10 mouse cellular contexts compared by ENCODE assay signal in the genomic region with DNA sequence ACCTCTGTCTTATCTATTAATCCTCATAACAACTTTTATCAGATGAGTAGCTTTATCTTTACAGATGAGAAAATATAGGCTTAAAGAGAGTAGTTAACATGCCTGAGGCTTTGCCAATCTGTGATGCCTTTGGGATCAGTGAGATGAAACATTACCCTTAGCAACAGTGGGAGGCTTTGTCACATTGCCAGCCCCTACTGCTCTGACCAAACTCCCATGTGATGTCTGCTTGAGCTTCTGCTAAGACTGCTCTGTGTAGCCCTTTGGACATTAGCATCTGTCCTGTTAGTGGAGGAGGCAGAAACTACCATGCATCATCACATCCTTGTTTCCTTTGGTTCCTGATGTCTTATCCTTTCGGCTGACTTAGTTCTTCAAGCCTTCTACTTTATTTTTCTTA. TPM values are rescaled to one million over a fixed set of nuclear protein-coding genes. Genes with fewer than 3 reads are reported as not detected.
A peak's percentile ranks its signal among the peaks of the same experiment; 100 is the strongest.
DNase-seq lines count a peak whose midpoint lies in the region; ATAC-seq and TF ChIP-seq lines count a peak whose summit lies in the region.
"Had no signal": no experiment of that assay in that cellular context is flagged by ENCODE, and none has a peak within 500 bp of the region (broad histone marks: within the 10 kb centered on the region; RNA-seq: fewer than 3 reads in every experiment).

No protein-coding gene starts in this region.

- no peak for TF ChIP-seq POLR2A in MEL (IDR thresholded peaks at IDR 0.05; ENCODE audit: control insufficient read depth in 1 of 2, insufficient read depth in 1 of 2, low read depth in 1 of 2, low read length in 2 of 2, poor library complexity in 1 of 2)
- no peak for TF ChIP-seq POLR2A in brain, embryonic 14.5 days (IDR thresholded peaks at IDR 0.05; ENCODE audit: borderline replicate concordance, extremely low read depth, insufficient read depth, insufficient read length, poor library complexity, severe bottlenecking)

- H3K4me2 ChIP-seq in kidney, embryonic 16.5 days (replicated peaks; ENCODE audit: low read depth, low read length), result no peak overlapping the region
- H3K4me2 ChIP-seq: stomach, embryonic 15.5 days had no signal

- no peak overlapping the region for H3K27ac ChIP-seq in kidney, embryonic 16.5 days (ENCODE audit: low read length)
- 0 out of 2 replicates have a peak overlapping the region, but pooled peaks have one; percentile 10 for H3K27ac ChIP-seq in MEL (ENCODE audit: control insufficient read depth, low read depth, low read length)
- H3K27ac ChIP-seq in limb, embryonic 10.5 days, result no peak overlapping the region
- H3K27ac ChIP-seq: stomach, embryonic 15.5 days had no signal

- TF ChIP-seq EP300 in MEL (IDR thresholded peaks at IDR 0.05; ENCODE audit: low read depth in 1 of 2, low read length in 2 of 2), result no peak

- DNase-seq in cerebellum, postnatal 36 days, result peak; percentile 30 to 52
- DNase-seq in cerebellum, adult 11 months, result no peak
- peak; percentile 58 for DNase-seq in kidney, adult 18-20 months
- peak; percentile 57 for DNase-seq in MEL (ENCODE audit: low read depth, low spot score)
- peak; percentile 45 for DNase-seq in brain, embryonic 14.5 days (ENCODE audit: low read depth)
- no peak for DNase-seq in limb, embryonic 10.5 days (ENCODE audit: low spot score)
- DNase-seq in urinary bladder, postnatal 4 days (ENCODE audit: low spot score in 2 of 2), result no peak
- DNase-seq: gastrocnemius, postnatal 36 days had no signal

- no peak overlapping the region for H3K4me3 ChIP-seq in kidney, embryonic 16.5 days (ENCODE audit: low read length)
- 0 out of 4 replicates have a peak overlapping the region, but pooled peaks of 1 of the 2 experiments have one; percentile 42 for H3K4me3 ChIP-seq in MEL (ENCODE audit: control insufficient read depth in 1 of 2, insufficient read depth in 1 of 2, low read depth in 2 of 2, low read length in 2 of 2)
- H3K4me3 ChIP-seq in limb, embryonic 10.5 days, result no peak overlapping the region
- H3K4me3 ChIP-seq: stomach, embryonic 15.5 days had no signal

- no peak for TF ChIP-seq CTCF in MEL (IDR thresholded peaks at IDR 0.05 in 2 of 3, conservative IDR thresholded peaks at IDR 0.05 in 1 of 3; ENCODE audit: control insufficient read depth in 1 of 3, insufficient read depth in 1 of 3, low read depth in 2 of 3, low read length in 3 of 3, poor library complexity in 1 of 3, severe bottlenecking in 1 of 3)
- TF ChIP-seq CTCF in brain, embryonic 14.5 days (IDR thresholded peaks at IDR 0.05; ENCODE audit: borderline replicate concordance, extremely low read depth, insufficient read depth, insufficient read length), result no peak

- H3K9me3 ChIP-seq in kidney, embryonic 16.5 days (ENCODE audit: low read length), result no peaks in the 10 kb centered on the region
- no peaks in the 10 kb centered on the region for H3K9me3 ChIP-seq in MEL (replicated peaks; ENCODE audit: insufficient read depth, low read length)
- no peaks in the 10 kb centered on the region for H3K9me3 ChIP-seq in limb, embryonic 10.5 days (replicated peaks)
- H3K9me3 ChIP-seq: stomach, embryonic 15.5 days had no signal

- no peak for ATAC-seq in kidney, embryonic 16.5 days (ENCODE audit: low FRiP score, low TSS enrichment)

- TF ChIP-seq RAD21 in MEL (IDR thresholded peaks at IDR 0.05; ENCODE audit: low read depth, low read length), result no peak

- H3K36me3 ChIP-seq in kidney, embryonic 16.5 days (ENCODE audit: insufficient read depth, low read length), result no peaks in the 10 kb centered on the region
- peaks cover 0 to 47% of the 10 kb centered on the region in 2 experiments; a peak in 2 of 4 replicates for H3K36me3 ChIP-seq in MEL (ENCODE audit: control insufficient read depth in 1 of 2, insufficient read depth in 2 of 2, low read length in 2 of 2)
- H3K36me3 ChIP-seq in limb, embryonic 10.5 days, result peaks cover 5% of the 10 kb centered on the region
- H3K36me3 ChIP-seq: stomach, embryonic 15.5 days had no signal

- 89% methylated on average over 1 of the region's 1 CpGs for WGBS in kidney, embryonic 16.5 days
- 89% methylated on average over 1 of the region's 1 CpGs for WGBS in limb, embryonic 10.5 days

- no peaks in the 10 kb centered on the region for H3K27me3 ChIP-seq in kidney, embryonic 16.5 days (ENCODE audit: insufficient read depth, low read length)
- H3K27me3 ChIP-seq in MEL (ENCODE audit: control insufficient read depth in 1 of 2, insufficient read depth in 2 of 2, low read length in 2 of 2), result no peaks in the 10 kb centered on the region
- no peaks in the 10 kb centered on the region for H3K27me3 ChIP-seq in limb, embryonic 10.5 days (ENCODE audit: low read depth, poor library complexity, severe bottlenecking)
- H3K27me3 ChIP-seq: stomach, embryonic 15.5 days had no signal

- H3K4me1 ChIP-seq in kidney, embryonic 16.5 days (ENCODE audit: insufficient read depth, low read length), result no peaks in the 10 kb centered on the region
- peaks cover 25 to 34% of the 10 kb centered on the region in 2 experiments for H3K4me1 ChIP-seq in MEL (ENCODE audit: control insufficient read depth in 1 of 2, insufficient read depth in 2 of 2, low read length in 2 of 2)
- H3K4me1 ChIP-seq in limb, embryonic 10.5 days, result peaks cover 7% of the 10 kb centered on the region; the same call in 1 of the 2 replicates
- H3K4me1 ChIP-seq: stomach, embryonic 15.5 days had no signal

- peaks cover 14% of the 10 kb centered on the region for H3K79me2 ChIP-seq in MEL (ENCODE audit: control insufficient read depth, insufficient read depth, low read length, poor library complexity)

- no peak overlapping the region for H3K9ac ChIP-seq in kidney, embryonic 16.5 days (replicated peaks; ENCODE audit: low read length)
- no peak overlapping the region for H3K9ac ChIP-seq in MEL (ENCODE audit: control insufficient read depth, low read depth, low read length, poor library complexity, severe bottlenecking)
- H3K9ac ChIP-seq: stomach, embryonic 15.5 days had no signal

TF ChIP-seq in MEL, 35 proteins besides CTCF, POLR2A, EP300 and RAD21:
- TF ChIP-seq HCFC1 (IDR thresholded peaks at IDR 0.05; ENCODE audit: low read depth, low read length) (no peak), UBTF (IDR thresholded peaks at IDR 0.05; ENCODE audit: borderline replicate concordance, insufficient read depth, low read depth, low read length) (0 out of 2 replicates have a peak, but pooled peaks have one; percentile 44), BHLHE40 (IDR thresholded peaks at IDR 0.05; ENCODE audit: borderline replicate concordance, low read depth, low read length) (no peak), GATA1 (IDR thresholded peaks at IDR 0.05; ENCODE audit: low read depth, low read length) (peak; percentile 18; the same call in 1 of the 2 replicates), RCOR1 (IDR thresholded peaks at IDR 0.05; ENCODE audit: low read depth, low read length) (0 out of 2 replicates have a peak, but pooled peaks have one; percentile 10)
TF ChIP-seq in MEL: peak in this region for 3.

RNA-seq across cellular contexts. Expression of gene Ahcyl2, which starts 7.8 kb away (rescaled TPM):
- polyA plus RNA-seq in kidney, embryonic 16.5 days (2015; fragmentation: Nextera tagmentation; extraction: Ambion mirVana), result 18.3 and 20.8 TPM in 2 replicates
- 14.5 and 17.0 TPM in 2 replicates for total RNA-seq in MEL (2012; rRNA removed)
- polyA plus RNA-seq in MEL (2012; ENCODE audit: insufficient read depth in 1 of 2, insufficient read length in 2 of 2, low read depth in 1 of 2, low replicate concordance in 2 of 2, missing spikeins in 1 of 2), result 10 to 100 TPM in 1 of 2 experiments, not detected in 1; 16.9 TPM
- 23.1 and 32.6 TPM in 2 replicates for polyA plus RNA-seq in brain, embryonic 14.5 days (2012; rRNA removed)
- polyA plus RNA-seq in limb, embryonic 10.5 days (2016; fragmentation: Nextera tagmentation; extraction: Ambion mirVana), result 14.1 and 15.9 TPM in 2 replicates

RNA-seq across cellular contexts. Expression of gene Smo, which starts 40.3 kb away (rescaled TPM):
- polyA plus RNA-seq in kidney, embryonic 16.5 days (2015; fragmentation: Nextera tagmentation; extraction: Ambion mirVana), result 42.9 and 50.2 TPM in 2 replicates
- total RNA-seq in MEL (2012; rRNA removed), result 52.0 and 62.6 TPM in 2 replicates
- 10 to 100 TPM in 1 of 2 experiments, not detected in 1; 83.7 TPM for polyA plus RNA-seq in MEL (2012; ENCODE audit: insufficient read depth in 1 of 2, insufficient read length in 2 of 2, low read depth in 1 of 2, low replicate concordance in 2 of 2, missing spikeins in 1 of 2)
- 31.5 and 37.8 TPM in 2 replicates for polyA plus RNA-seq in brain, embryonic 14.5 days (2012; rRNA removed)
- 67.6 and 69.3 TPM in 2 replicates for polyA plus RNA-seq in limb, embryonic 10.5 days (2016; fragmentation: Nextera tagmentation; extraction: Ambion mirVana)

Comparison
In these comparisons a context has a peak if more than half of its experiments do, and no peak if none do; other contexts are left out.
1. DNase-seq: peak in cerebellum, postnatal 36 days (2 of 2), kidney, adult 18-20 months (single experiment), MEL (single experiment) and brain, embryonic 14.5 days (single experiment); none in cerebellum, adult 11 months (single experiment), limb, embryonic 10.5 days (single experiment) and urinary bladder, postnatal 4 days (0 of 2).